Mouse (Mus musculus) embryonic fibroblast, embryonic 13.5 days (primary cell): ENCODE measurements around the gene Fam89b.

ENCODE experiments used
- CTCF ChIP-seq: IDR thresholded peaks from 2 replicates; pipeline ENCODE4 v1.5.1; 2011; ENCODE audit warnings: mild to moderate bottlenecking, control low read depth, low read length, moderate library complexity, borderline replicate concordance; ENCODE audit not compliant: insufficient read depth
- POLR2A ChIP-seq: IDR thresholded peaks from 2 replicates; pipeline ENCODE4 v1.6.1; 2011; ENCODE audit warnings: low read depth, mild to moderate bottlenecking, control low read depth, low read length, moderate library complexity

- no peak for TF ChIP-seq CTCF
- no peak for TF ChIP-seq POLR2A
These were observed 6.5 kb downstream of the Fam89b start for GRCm38 (mm10) chr19:5722848-5723425.
